Mouse (Mus musculus) liver, postnatal 0 days (tissue): ENCODE results near the gene Cdh12.

Experiments used
- CTCF ChIP-seq: sonication (generic); IDR thresholded peaks from 2 replicates; pipeline ENCODE4 v1.5.1; 2016; ENCODE audit warnings: antibody characterized with exemption, low read depth
- EP300 ChIP-seq: IDR thresholded peaks from 2 replicates; pipeline ENCODE4 v1.6.1; 2016; ENCODE audit warnings: antibody characterized with exemption, low read depth, mild to moderate bottlenecking

GRCm38 (mm10) chr15:20413397-20413796 lies 35.7 kb upstream of the Cdh12 start:
- TF ChIP-seq CTCF, result no peak
- no peak for TF ChIP-seq EP300
